Mouse (Mus musculus) lung, postnatal 0 days (tissue): ENCODE data around the gene Cubn. TPM values are rescaled to one million over a fixed set of nuclear protein-coding genes. Genes with fewer than 3 reads are reported as not detected.

Experiments used
- ATAC-seq: fragments of 200-750 bp; cut with Nextera tagmentation; 2 replicates; pipeline ENCODE4 v1.8.0; 2017; ENCODE audit warnings: moderate library complexity
- DNase-seq: peaks from one replicate; pipeline ENCODE4 v3.0.0-alpha.2; 2016; ENCODE audit warnings: low spot score
- H3K27ac ChIP-seq: fragments of 300-500 bp; sonication (generic); 2 replicates; pipeline ENCODE4 v1.5.1; 2014; ENCODE audit warnings: antibody characterized with exemption, mild to moderate bottlenecking, low read length, mixed read lengths
- H3K27me3 ChIP-seq: fragments of 300-500 bp; sonication (generic); replicated peaks from 2 replicates; pipeline ENCODE4 v1.6.1; 2014; ENCODE audit warnings: low read length, mixed read lengths; ENCODE audit not compliant: insufficient read depth
- H3K36me3 ChIP-seq: fragments of 300-500 bp; sonication (generic); 2 replicates; pipeline ENCODE4 v1.6.1; 2014; ENCODE audit warnings: low read length, mixed read lengths; ENCODE audit not compliant: insufficient read depth
- H3K4me1 ChIP-seq: fragments of 300-500 bp; sonication (generic); 2 replicates; pipeline ENCODE4 v1.6.1; 2014; ENCODE audit warnings: antibody characterized with exemption, low read depth, low read length, mixed read lengths; ENCODE audit not compliant: insufficient read depth
- H3K4me2 ChIP-seq: fragments of 300-500 bp; sonication (generic); replicated peaks from 2 replicates; pipeline ENCODE4 v1.6.1; 2014; ENCODE audit warnings: low read depth, mild to moderate bottlenecking, low read length, moderate library complexity, mixed read lengths
- H3K4me3 ChIP-seq: fragments of 300-500 bp; sonication (generic); 2 replicates; pipeline ENCODE4 v1.5.1; 2014; ENCODE audit warnings: low read depth, low read length
- H3K9ac ChIP-seq: fragments of 300-500 bp; sonication (generic); replicated peaks from 2 replicates; pipeline ENCODE4 v1.6.1; 2014; ENCODE audit warnings: low read depth, mild to moderate bottlenecking
- H3K9me3 ChIP-seq: fragments of 300-500 bp; sonication (generic); 2 replicates; pipeline ENCODE4 v1.6.1; 2016; ENCODE audit warnings: low read length, mixed read lengths
- CTCF ChIP-seq: IDR thresholded peaks from 2 replicates; pipeline ENCODE4 v1.5.1; 2016; ENCODE audit warnings: antibody characterized with exemption, mild to moderate bottlenecking
- EP300 ChIP-seq: IDR thresholded peaks from 2 replicates; pipeline ENCODE4 v1.6.1; 2016; ENCODE audit warnings: antibody characterized with exemption, mild to moderate bottlenecking, control low read depth
- WGBS: fragments of 180-500 bp; shearing (Covaris S2); extraction: QIAGEN DNeasy Blood & Tissue Kit; methylation state at CpG from one replicate; pipeline ENCODE4 v1.1.7; 2014; 5-methylcytosine and 5-hydroxymethylcytosine counted together
- polyA plus RNA-seq: library from polyadenylated mRNA; unstranded; fragments of >200 nt; fragmentation: Nextera tagmentation; extraction: Ambion mirVana; gene quantifications from 2 replicates; pipeline ENCODE4 v1.2.1, GENCODE M21; 2015

Cubn gene
- polyA plus RNA-seq, 1 experiment from 2014 or later, result 0.24 TPM

DNA sequence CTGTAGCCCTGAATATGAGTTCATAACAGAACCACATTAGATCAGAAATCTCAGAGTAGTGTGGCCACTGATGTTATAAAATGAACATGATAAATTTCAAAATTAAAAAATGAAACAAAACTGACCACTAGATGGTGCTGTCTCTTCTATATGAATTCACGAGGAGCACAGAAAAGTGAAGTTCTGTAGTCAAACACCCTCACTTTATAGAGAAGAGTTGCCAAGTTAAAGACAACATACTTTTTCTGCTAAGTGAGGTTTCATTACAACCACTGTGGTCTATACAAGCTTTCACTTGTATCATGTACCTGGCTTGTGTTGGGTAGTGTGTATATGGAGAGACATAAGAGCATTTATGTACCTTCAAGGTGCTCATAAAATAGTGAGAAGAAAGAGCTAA, 201.0 kb downstream of the Cubn start:
- H3K4me2 ChIP-seq, result no peak overlapping the region
- TF ChIP-seq EP300 (no peak), CTCF (peak; percentile 70)
- 0% methylated on average over 1 of the region's 1 CpGs for WGBS
- peak; percentile 81 for DNase-seq
- no peak; the same call in 1 of the 2 replicates for ATAC-seq
- H3K27me3 ChIP-seq, result no peaks in the 10 kb centered on the region
- H3K36me3 ChIP-seq, result no peaks in the 10 kb centered on the region
- H3K9ac ChIP-seq, result no peak overlapping the region
- H3K27ac ChIP-seq, result no peak overlapping the region
- H3K4me3 ChIP-seq, result no peak overlapping the region
- no peaks in the 10 kb centered on the region for H3K9me3 ChIP-seq
- H3K4me1 ChIP-seq, result no peaks in the 10 kb centered on the region

DNA sequence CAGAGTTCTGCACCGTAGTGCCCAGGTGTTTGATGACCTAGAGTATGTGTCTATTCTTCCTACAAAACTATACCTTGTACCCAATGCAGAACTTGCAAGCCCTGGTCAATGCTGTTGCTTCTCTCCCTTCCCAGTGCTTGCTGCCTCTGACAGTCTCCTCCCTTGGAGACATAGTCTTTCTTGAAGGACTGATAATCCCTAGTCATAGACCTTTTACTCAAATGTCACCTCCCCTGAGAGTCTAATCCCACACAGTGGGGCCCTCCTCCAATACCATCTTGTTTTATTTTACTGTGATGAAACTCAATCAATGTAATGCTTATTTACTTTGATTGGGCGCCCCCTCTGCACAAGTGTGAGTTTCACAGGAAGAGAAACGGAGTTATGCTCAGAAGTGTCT, 201.5 kb downstream of the Cubn start:
- no peak for DNase-seq
- WGBS, result 72% methylated on average over 3 of the region's 3 CpGs

GRCm38 (mm10) chr2:13278114-13278862, 213.3 kb downstream of the Cubn start:
- no peaks in the 10 kb centered on the region for H3K4me1 ChIP-seq
- 47% methylated on average over 10 of the region's 10 CpGs for WGBS
- H3K9me3 ChIP-seq, result no peaks in the 10 kb centered on the region
- no peak overlapping the region for H3K4me3 ChIP-seq
- no peak overlapping the region for H3K27ac ChIP-seq
- DNase-seq (peak; percentile 82), ATAC-seq (no peak)
- H3K9ac ChIP-seq, result no peak overlapping the region
- H3K36me3 ChIP-seq, result no peaks in the 10 kb centered on the region
- no peaks in the 10 kb centered on the region for H3K27me3 ChIP-seq
- TF ChIP-seq EP300, result no peak
- peak; percentile 79 for TF ChIP-seq CTCF
- H3K4me2 ChIP-seq, result no peak overlapping the region

More for the DNA sequence above, 201.5 kb downstream of the Cubn start:
- H3K27ac ChIP-seq, result no peak overlapping the region
- no peak overlapping the region for H3K9ac ChIP-seq
- no peak for ATAC-seq
- no peak overlapping the region for H3K4me2 ChIP-seq
- H3K27me3 ChIP-seq, result no peaks in the 10 kb centered on the region
- TF ChIP-seq CTCF (no peak), EP300 (no peak)
- no peaks in the 10 kb centered on the region for H3K4me1 ChIP-seq
- no peaks in the 10 kb centered on the region for H3K9me3 ChIP-seq
- H3K36me3 ChIP-seq, result no peaks in the 10 kb centered on the region
- no peak overlapping the region for H3K4me3 ChIP-seq

DNA sequence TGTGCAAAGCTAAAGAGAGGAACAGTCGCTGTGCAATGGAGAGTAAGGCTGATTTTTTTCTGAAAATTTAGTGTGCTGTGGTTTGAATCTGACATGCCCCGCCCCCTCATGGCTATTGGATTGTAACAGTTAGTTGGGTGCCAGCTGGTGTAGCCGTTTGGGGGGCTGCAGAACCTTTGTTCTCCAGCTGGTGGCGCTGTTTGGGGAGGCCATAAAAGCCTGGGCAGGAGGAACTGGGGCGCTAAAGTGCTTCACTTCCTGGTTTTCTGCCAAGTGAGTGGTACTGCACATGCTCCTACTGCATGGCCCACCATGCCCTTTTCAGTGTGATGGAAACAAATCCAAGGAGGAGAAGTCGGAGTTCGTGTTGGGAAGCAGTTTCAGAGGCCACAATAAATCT, 215.7 kb downstream of the Cubn start:
- TF ChIP-seq EP300 (no peak), CTCF (peak; percentile 45)
- Histone ChIP-seq H3K4me1 (no peaks in the 10 kb centered on the region), H3K36me3 (no peaks in the 10 kb centered on the region), H3K9ac (no peak overlapping the region), H3K9me3 (no peaks in the 10 kb centered on the region), H3K4me3 (no peak overlapping the region), H3K27ac (no peak overlapping the region), H3K27me3 (no peaks in the 10 kb centered on the region), H3K4me2 (no peak overlapping the region)
- DNase-seq (no peak), ATAC-seq (no peak)
- WGBS, result 59% methylated on average over 7 of the region's 7 CpGs

DNA sequence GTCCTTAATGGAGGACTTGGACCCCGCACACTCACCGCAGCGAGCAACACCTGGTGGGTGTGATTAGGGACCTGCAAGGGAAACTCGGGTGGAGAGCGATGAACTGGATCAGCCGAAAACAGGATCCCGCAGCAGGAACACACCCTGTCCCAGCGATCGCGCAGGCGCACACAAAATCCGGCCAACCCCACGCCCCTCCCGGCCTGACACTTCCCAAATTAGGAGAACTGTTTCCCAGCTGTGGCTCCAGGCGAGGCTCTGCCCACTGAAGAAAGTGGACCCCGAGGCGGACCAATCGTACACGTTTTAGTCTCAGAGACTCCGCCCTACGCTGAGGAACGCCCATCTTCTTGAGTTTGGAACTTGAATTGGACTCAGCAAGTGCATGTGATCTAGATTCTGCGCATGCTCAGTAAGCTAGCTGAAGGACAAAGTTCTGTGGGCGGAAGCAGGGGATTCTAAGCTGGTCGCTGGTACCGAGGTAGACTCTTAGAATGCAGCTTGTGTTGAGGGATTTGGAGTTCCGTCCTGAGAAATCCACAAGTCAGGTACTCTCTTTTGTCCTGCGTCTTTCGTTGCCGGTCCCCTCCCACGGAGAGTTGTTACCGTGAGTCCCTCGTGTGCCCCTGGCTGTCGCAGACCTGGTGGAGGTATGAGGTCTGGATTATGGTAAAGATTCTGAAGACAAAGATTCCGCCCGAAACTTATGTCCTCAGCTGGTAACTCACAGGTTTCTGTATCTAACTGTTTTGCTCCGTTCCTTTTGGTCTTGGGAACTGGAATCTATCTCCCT, 220.3 kb downstream of the Cubn start, which contains the start of gene Rsu1:
Gene Rsu1 (minus strand): TSS at position 251 of the 793 bp plus-strand sequence.
- Histone ChIP-seq H3K27ac (peak within 1 kb of the TSS; percentile 85), H3K9me3 (no peaks in the 10 kb centered on the region), H3K4me2 (peak within 1 kb of the TSS; percentile 66), H3K36me3 (no peaks in the 10 kb centered on the region), H3K4me3 (peak within 1 kb of the TSS; percentile 53), H3K9ac (peak within 1 kb of the TSS; percentile 62), H3K27me3 (no peaks in the 10 kb centered on the region), H3K4me1 (peaks cover 9% of the 10 kb centered on the region; the same call in 1 of the 2 replicates)
- ATAC-seq, result peak; percentile 100
- no peak for TF ChIP-seq CTCF
- no peak for TF ChIP-seq EP300
- WGBS, result under 1% methylated on average over 37 of the region's 37 CpGs
- peak; percentile 100 for DNase-seq

- Histone ChIP-seq H3K4me2 (peak overlapping the region; percentile 64), H3K27me3 (no peaks in the 10 kb centered on the region), H3K4me1 (peaks cover 9% of the 10 kb centered on the region; the same call in 1 of the 2 replicates), H3K36me3 (no peaks in the 10 kb centered on the region), H3K27ac (peak overlapping the region; percentile 85), H3K9me3 (no peaks in the 10 kb centered on the region), H3K9ac (peak overlapping the region; percentile 37), H3K4me3 (peak overlapping the region; percentile 53)
- peak; percentile 70 for DNase-seq
- 17% methylated on average over 8 of the region's 8 CpGs for WGBS
- TF ChIP-seq CTCF, result no peak
- 0 out of 2 replicates have a peak, but pooled peaks have one; percentile 12 for TF ChIP-seq EP300
- ATAC-seq, result peak; percentile 32
These were observed 220.9 kb downstream of the Cubn start for GRCm38 (mm10) chr2:13270736-13271135.
